Mouse (Mus musculus) limb, embryonic 10.5 days (tissue): ENCODE data around the gene Slc2a4. TPM values are rescaled to one million over a fixed set of nuclear protein-coding genes. Genes with fewer than 3 reads are reported as not detected.
"Not testable (repeated sequence)": the region's sequence is repeated elsewhere in the genome, so short reads cannot be mapped to it uniquely, and the experiment has no call there.

Source experiments
- DNase-seq: peaks from one replicate; pipeline ENCODE4 v3.0.0-alpha.2; 2017; ENCODE audit warnings: low spot score
- H3K27ac ChIP-seq: fragments of 300-500 bp; sonication (generic); 2 replicates; pipeline ENCODE4 v1.5.1; 2016; ENCODE audit warnings: mild to moderate bottlenecking
- H3K27me3 ChIP-seq: fragments of 300-500 bp; sonication (generic); 2 replicates; pipeline ENCODE4 v1.6.1; 2016; ENCODE audit warnings: low read depth, mild to moderate bottlenecking; ENCODE audit not compliant: poor library complexity, severe bottlenecking
- H3K36me3 ChIP-seq: fragments of 300-500 bp; sonication (generic); 2 replicates; pipeline ENCODE4 v1.6.1; 2016; ENCODE audit warnings: mild to moderate bottlenecking, moderate library complexity
- H3K4me1 ChIP-seq: fragments of 300-500 bp; sonication (generic); 2 replicates; pipeline ENCODE4 v1.6.1; 2016
- H3K4me3 ChIP-seq: fragments of 300-500 bp; sonication (generic); 2 replicates; pipeline ENCODE4 v1.5.1; 2016; ENCODE audit warnings: mild to moderate bottlenecking, moderate library complexity
- H3K9me3 ChIP-seq: fragments of 300-500 bp; sonication (generic); replicated peaks from 2 replicates; pipeline ENCODE4 v1.6.1; 2016; ENCODE audit warnings: mild to moderate bottlenecking
- WGBS: fragments of 180-500 bp; shearing (Covaris S2); methylation state at CpG from one replicate; pipeline ENCODE4 v1.1.7; 2016; 5-methylcytosine and 5-hydroxymethylcytosine counted together
- polyA plus RNA-seq: library from polyadenylated mRNA; unstranded; fragments of >200 nt; fragmentation: Nextera tagmentation; extraction: Ambion mirVana; gene quantifications from 2 replicates; pipeline ENCODE4 v1.2.1, GENCODE M21; 2016

Gene Slc2a4
- polyA plus RNA-seq, 1 experiment from 2014 or later = 29.3 TPM

DNA sequence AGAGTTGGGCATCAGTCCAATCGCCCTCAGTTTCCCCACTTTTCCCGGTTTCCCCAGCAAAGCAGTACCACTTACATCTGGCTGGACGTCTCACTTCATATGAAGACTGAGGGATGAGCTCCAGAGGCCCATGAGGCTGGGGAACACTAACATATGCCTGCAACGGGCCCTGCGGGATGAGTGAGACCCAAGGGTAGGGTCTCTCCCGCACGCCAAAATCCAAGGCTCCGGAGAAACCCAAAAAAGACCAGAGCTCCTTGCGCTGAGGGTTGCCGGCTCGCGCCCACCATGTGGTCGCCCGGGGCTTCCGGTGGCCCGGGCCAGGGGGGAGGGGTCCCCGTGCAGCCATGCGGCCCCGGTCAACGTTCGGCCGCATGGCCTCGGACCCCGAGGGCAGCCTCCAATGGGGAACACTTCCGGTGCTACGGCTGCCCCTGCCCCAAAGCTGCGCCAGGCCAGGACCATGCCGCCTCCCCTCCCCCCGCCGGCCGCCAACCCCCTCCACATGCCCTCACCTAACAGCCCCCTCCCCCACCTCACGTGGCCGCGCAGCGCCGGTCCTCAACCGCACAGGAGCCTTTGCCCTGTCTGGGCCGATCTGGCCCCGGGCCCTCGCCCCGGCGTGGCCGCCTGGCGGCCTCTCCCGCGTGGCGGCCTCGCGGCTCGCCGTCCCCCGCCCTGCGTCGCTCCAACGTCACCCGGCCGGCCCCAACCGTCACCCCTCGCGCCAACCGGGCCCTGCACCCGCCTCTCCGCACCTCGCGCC is 27.5 kb downstream of the Slc2a4 start:
- Histone ChIP-seq H3K27me3 (no peaks in the 10 kb centered on the region), H3K36me3 (peaks cover 45% of the 10 kb centered on the region), H3K4me1 (peaks cover 49% of the 10 kb centered on the region), H3K27ac (peak overlapping the region; percentile 99), H3K9me3 (no peaks in the 10 kb centered on the region), H3K4me3 (peak overlapping the region; percentile 100)
- peak; percentile 82 for DNase-seq
- WGBS = under 1% methylated on average over 65 of the region's 65 CpGs

- peak overlapping the region; percentile 100 for H3K4me3 ChIP-seq
- no peaks in the 10 kb centered on the region for H3K27me3 ChIP-seq
- WGBS = under 1% methylated on average over 17 of the region's 17 CpGs
- H3K27ac ChIP-seq = peak overlapping the region; percentile 99
- no peaks in the 10 kb centered on the region for H3K9me3 ChIP-seq
- peaks cover 56% of the 10 kb centered on the region for H3K4me1 ChIP-seq
- H3K36me3 ChIP-seq = peaks cover 51% of the 10 kb centered on the region
- peak; percentile 72 for DNase-seq
Observed at GRCm38 (mm10) chr11:69919661-69920265, 28.2 kb downstream of the Slc2a4 start.

GRCm38 (mm10) chr11:69919053-69919452 is 28.9 kb downstream of the Slc2a4 start:
- Histone ChIP-seq H3K36me3 (peaks cover 54% of the 10 kb centered on the region), H3K4me1 (peaks cover 63% of the 10 kb centered on the region), H3K9me3 (no peaks in the 10 kb centered on the region), H3K4me3 (peak overlapping the region; percentile 100), H3K27me3 (no peaks in the 10 kb centered on the region), H3K27ac (peak overlapping the region; percentile 99; the same call in 1 of the 2 replicates)
- no peak for DNase-seq
- 87% methylated on average over 9 of the region's 9 CpGs for WGBS

- Histone ChIP-seq H3K27ac (no peak overlapping the region), H3K36me3 (peaks cover 60% of the 10 kb centered on the region), H3K9me3 (no peaks in the 10 kb centered on the region), H3K4me3 (peak overlapping the region; percentile 100; the same call in 1 of the 2 replicates), H3K4me1 (peaks cover 69% of the 10 kb centered on the region), H3K27me3 (no peaks in the 10 kb centered on the region)
- 89% methylated on average over 5 of the region's 5 CpGs for WGBS
- DNase-seq = no peak
Observed at GRCm38 (mm10) chr11:69918118-69918517, 29.9 kb downstream of the Slc2a4 start.

DNA sequence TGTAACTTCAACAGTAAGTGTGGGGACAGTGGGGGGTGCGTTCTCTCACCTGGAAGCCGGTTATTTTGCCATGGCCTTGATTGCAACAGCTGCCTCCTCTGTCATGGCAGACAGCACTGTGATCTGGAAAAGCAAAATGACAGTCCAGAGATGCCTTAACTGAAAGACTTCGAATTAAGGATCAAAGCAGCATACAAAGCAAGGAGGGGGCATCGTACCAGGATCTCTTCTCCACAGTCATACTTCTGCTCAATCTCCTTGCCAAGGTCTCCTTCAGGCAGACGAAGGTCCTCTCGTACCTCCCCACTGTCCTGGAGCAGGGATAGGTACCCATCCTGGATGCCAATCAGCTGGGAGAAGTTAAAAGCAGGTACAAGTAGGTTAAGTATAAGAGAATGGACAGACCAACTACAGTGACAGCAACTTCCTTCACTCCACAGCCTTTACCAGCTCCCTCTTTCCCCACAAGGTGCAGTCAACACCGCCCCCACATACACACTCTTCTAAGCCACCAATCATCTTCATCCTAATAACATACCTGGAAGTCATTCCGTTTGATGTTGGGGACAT is 30.5 kb downstream of the Slc2a4 start:
- WGBS = 89% methylated on average over 8 of the region's 8 CpGs
- H3K36me3 ChIP-seq = peaks cover 67% of the 10 kb centered on the region
- no peak overlapping the region for H3K27ac ChIP-seq
- H3K4me1 ChIP-seq = peaks cover 65% of the 10 kb centered on the region
- DNase-seq = no peak
- H3K4me3 ChIP-seq = no peak overlapping the region; the same call in 1 of the 2 replicates
- H3K27me3 ChIP-seq = no peaks in the 10 kb centered on the region
- H3K9me3 ChIP-seq = no peaks in the 10 kb centered on the region

DNA sequence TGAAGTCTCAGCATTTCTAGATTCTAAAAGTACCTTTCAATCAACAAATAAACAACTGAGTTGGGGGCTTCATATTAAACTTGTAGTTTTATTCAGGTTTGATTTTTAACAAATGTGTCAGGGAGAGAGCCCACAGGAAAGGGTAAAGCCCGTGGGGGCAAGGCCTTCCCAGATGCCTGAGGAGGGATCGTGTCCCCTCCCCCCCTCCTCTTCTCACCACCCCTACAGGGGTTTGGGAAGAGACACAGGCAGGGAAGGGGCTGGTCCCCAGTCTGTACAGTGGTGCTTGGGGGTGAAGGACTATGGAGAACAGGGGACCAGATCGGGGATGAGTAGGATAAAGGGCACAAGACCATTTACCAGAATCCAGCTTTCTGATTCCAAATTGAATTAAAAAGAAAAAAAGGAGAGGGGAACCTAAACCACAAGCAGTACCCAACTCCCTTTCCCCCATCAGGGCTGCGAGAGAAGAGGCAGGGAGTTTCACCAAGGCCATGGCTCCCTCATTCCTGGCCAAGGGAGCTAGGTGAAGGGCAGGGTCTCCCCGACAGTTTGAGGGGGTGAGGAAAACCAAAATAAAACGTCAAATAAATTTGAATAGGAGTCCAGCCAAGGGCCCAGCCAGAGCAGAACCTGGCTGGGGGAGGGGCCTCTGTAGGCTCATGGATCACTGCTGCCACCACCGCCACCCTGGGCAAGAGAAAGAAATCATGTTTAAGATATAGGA is 31.2 kb downstream of the Slc2a4 start:
- Histone ChIP-seq H3K4me1 (peaks cover 61% of the 10 kb centered on the region), H3K4me3 (peak overlapping the region; percentile 81; the same call in 1 of the 2 replicates)

GRCm38 (mm10) chr11:69915667-69916627 is 32.0 kb downstream of the Slc2a4 start:
- peaks cover 59% of the 10 kb centered on the region for H3K4me1 ChIP-seq
- no peaks in the 10 kb centered on the region for H3K27me3 ChIP-seq
- WGBS = 71% methylated on average over 5 of the region's 5 CpGs
- no peaks in the 10 kb centered on the region for H3K9me3 ChIP-seq
- peak overlapping the region; percentile 81 for H3K4me3 ChIP-seq
- H3K36me3 ChIP-seq = peaks cover 82% of the 10 kb centered on the region
- H3K27ac ChIP-seq = no peak overlapping the region; the same call in 1 of the 2 replicates
- peak; percentile 31 for DNase-seq

More for the DNA sequence above, 31.2 kb downstream of the Slc2a4 start:
- not testable (repeated sequence) for H3K9me3 ChIP-seq, H3K27ac ChIP-seq, DNase-seq, H3K27me3 ChIP-seq
- peaks cover 73% of the 10 kb centered on the region for H3K36me3 ChIP-seq
- 69% methylated on average over 7 of the region's 7 CpGs for WGBS

GRCm38 (mm10) chr11:69914917-69915430 is 33.0 kb downstream of the Slc2a4 start:
- no peak for DNase-seq
- Histone ChIP-seq H3K27ac (0 out of 2 replicates have a peak overlapping the region, but pooled peaks have one; percentile 92), H3K9me3 (no peaks in the 10 kb centered on the region), H3K27me3 (no peaks in the 10 kb centered on the region), H3K36me3 (peaks cover 92% of the 10 kb centered on the region), H3K4me3 (peak overlapping the region; percentile 81), H3K4me1 (peaks cover 57% of the 10 kb centered on the region)
- WGBS = 42% methylated on average over 9 of the region's 9 CpGs

DNA sequence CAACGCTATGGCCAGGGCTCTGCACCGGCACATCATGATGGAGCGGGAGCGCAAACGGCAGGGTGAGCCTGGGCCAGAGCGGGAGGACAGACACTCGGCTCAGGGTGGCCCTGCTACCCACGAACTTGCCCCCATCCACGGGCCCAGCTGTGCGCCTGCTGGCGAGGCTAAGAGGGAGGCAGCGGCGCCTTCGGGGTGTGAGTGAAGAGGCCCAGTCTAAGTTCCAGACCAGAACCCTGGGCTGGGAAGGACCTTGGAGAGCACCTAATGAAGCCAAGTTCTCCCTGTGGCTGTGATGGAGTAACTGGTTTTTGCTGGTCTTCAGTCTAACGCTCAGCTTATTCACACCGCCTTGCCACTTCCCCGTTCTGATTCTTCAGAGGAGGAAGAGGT is 33.6 kb downstream of the Slc2a4 start:
- 3% methylated on average over 17 of the region's 17 CpGs for WGBS
- H3K36me3 ChIP-seq = peaks cover 92% of the 10 kb centered on the region
- H3K27me3 ChIP-seq = no peaks in the 10 kb centered on the region
- no peaks in the 10 kb centered on the region for H3K9me3 ChIP-seq
- peak overlapping the region; percentile 92 for H3K27ac ChIP-seq
- H3K4me1 ChIP-seq = peaks cover 52% of the 10 kb centered on the region
- peak overlapping the region; percentile 81 for H3K4me3 ChIP-seq
- DNase-seq = no peak

- H3K36me3 ChIP-seq = peaks cover 92% of the 10 kb centered on the region
- H3K27ac ChIP-seq = peak within 1 kb of the TSS; percentile 92
- no peaks in the 10 kb centered on the region for H3K27me3 ChIP-seq
- H3K9me3 ChIP-seq = no peaks in the 10 kb centered on the region
- DNase-seq = peak; percentile 97
- peaks cover 46% of the 10 kb centered on the region for H3K4me1 ChIP-seq
- peak within 1 kb of the TSS; percentile 81 for H3K4me3 ChIP-seq
- 2% methylated on average over 61 of the region's 61 CpGs for WGBS
Observed at GRCm38 (mm10) chr11:69913554-69914371, 34.2 kb downstream of the Slc2a4 start, which contains the start of gene Gps2. Gps2 (plus strand) TSS chr11:69913888.
